Mouse (Mus musculus): ENCODE results near the gene Lman1l.

The Lman1l gene

DNA sequence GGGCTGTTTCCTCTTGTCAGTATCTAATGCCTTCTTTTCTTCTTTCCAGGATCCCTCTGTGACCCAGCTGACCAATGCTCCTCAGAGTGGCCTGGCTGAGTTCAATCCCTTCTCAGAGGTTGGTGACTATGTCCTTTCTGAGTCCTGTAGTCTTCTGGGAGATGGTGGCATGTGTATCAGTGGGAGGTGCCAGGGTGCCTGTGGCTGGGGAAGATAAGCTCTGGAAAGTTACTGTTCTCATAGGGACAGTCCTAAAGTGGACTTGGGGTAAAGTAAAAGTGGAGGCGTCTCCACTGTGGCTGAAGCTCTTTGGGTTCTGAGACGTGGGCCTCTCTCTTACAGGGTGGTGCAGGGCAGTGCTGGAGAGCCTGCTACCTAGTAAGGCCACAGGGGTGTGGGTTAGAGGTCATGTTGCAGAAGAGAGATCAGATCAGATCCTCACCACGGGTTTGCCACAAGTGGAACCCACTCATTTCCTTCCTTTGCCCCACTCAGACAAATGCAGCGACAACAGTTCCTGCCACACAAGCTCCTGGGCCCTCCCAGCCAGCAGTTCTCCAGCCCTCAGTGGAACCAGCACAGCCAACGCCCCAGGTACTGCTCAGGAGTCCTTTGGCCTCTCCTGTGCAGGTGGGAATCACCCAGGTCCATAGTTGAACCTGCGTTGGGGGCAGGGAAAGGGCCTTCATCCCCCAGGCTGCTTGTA lies 43.3 kb downstream of the Lman1l start:
- no peak for DNase-seq (ENCODE audit: low spot score in 2 of 2)

DNA sequence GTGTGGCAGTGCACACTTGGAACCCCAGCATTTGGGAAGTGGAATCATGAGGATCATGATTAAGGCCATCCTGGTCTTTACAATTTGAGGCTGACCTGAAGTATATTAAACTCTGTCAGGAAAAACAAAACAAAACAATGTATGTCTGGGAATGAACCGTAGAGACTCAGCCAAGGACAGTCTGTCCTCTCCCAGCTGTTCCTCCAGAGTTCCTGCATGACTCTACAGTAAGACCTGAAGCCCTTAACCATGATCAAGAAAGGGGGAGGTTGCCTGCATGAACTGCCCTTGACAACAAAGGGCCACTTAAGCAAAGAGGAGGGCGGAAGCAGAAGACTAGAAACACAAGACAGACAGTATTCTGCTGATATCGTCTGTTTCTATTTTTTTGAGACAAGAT lies 45.0 kb downstream of the Lman1l start:
- DNase-seq (ENCODE audit: low spot score in 2 of 2): no peak

DNA sequence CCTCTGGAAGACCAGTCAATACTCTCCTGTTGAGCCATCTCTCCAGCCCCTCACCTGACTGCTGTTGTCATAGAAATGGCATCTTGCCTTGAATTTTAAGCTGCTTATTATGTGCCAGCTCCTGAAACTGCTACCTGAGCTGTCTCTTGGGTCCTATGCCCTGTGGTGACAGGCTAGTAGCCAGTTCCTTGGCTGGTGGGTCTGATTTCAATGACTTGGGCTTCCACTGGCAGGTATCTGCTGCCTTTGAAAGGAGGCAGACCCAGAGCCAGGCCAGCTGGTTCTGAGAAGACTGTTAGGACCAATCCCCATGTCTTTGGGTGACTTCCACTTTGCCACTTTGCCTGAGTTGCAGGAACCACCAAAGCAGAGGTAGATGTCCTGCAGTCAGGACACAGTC lies 46.2 kb downstream of the Lman1l start:
- DNase-seq (ENCODE audit: low spot score in 2 of 2): no peak

DNA sequence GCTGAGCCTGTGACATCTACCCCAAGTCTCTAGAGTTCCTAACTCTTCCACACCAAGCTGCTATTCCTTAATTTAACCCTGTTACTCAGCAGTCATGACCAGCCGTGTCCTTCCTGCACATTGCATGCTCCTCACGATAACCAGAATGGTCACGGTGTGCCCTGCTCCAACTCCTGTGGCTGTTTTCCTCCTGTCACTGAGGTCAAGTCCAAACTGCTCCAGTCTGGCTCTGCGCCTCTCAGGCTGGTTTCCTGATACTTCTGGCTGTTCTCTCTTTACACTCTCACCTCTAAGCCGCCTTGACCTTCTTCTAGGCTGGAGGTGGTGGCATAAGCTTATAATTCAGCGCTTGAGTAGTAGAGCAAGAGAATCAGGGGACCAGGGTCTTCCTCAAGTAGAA lies 52.1 kb downstream of the Lman1l start:
- no peak for DNase-seq (ENCODE audit: low spot score in 2 of 2)

DNA sequence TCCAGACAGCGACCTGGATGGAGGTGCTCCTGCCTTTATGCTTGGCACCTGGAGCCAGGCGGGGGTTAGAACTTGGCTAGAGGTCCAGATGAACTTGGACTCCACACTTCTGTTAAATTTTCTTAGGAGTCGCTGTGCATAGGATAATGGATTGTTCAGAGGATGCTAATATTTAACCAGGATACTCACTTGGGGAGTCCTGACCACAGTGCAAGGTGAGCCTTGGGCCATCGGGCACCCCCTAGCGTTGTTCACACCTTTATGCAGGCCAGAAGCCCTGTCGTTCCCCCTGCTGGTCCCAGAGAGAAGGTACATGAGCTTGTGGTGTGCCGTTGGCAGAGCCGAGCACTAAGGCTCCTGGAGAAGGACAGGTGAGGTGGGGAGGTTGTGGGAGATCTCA lies 53.7 kb downstream of the Lman1l start:
- no peak for DNase-seq (ENCODE audit: low spot score in 2 of 2)

DNA sequence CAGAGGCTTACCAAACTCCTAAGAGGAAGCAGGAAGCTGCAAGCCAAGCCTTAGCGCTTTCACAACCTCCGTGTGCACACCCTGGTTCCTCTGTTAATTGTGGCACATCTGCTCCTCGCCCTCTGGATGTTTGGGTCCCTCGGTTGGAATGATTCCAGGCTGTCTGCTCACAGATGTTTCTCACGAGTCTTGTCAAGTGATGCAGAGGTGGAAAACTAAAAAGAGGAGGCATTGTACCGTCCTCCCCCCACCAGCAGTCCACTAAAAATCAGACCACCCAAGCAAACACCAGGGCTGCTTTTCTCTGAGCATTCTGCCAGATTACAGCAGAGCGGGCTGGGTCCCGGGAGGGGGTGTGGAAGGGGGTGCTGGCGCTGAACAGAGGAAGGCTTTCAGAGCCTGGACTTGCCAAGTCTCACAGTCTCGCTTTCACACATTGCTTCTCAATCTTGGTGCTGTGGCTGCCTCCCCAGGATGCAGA lies 54.8 kb downstream of the Lman1l start:
- peak; percentile 67 to 84 for DNase-seq (ENCODE audit: low spot score in 2 of 2)

DNA sequence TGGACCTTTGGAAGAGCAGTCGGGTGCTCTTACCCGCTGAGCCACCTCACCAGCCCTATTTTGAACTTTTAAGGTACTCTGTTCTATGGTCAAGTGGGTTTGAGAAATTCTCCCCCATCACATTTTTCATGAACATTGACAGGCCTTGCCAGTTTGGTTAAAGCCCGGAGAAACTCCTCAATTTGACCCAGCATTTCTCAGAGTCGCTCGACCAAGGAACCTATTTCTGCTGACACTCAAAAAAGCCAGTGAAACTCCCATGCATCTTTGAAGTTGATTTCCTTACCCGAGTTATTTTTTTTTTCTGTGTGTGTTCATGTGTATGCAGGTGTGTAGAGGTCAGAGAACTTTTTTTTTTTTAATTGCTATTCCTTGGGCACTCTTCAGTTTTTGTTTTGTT lies 56.0 kb downstream of the Lman1l start:
- no peak for DNase-seq (ENCODE audit: low spot score in 2 of 2)

DNA sequence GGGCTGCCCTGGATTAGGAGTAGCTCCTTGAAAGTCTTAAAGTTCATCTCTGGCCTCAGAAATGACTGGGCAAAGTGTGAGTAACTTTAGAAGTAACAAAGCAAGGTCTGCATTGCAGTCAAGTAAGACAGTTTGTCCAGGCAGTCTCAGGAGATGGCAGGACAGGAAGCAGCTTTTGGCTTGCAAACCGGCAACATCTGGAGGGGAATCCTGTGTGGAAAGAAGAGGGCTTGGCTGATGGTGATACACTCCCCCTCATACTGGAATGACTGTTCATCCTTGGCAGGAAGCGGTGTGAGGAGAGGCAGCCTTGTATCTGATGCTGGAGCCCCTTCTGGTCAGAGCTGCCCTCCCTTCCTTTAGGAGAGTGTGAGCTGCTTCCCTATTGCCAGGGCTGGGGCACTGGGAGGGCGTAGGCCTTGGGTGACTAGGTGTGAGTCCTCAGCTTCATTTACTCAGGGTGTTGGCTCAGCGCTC lies 57.6 kb downstream of the Lman1l start:
- no peak for DNase-seq (ENCODE audit: low spot score in 2 of 2)

DNA sequence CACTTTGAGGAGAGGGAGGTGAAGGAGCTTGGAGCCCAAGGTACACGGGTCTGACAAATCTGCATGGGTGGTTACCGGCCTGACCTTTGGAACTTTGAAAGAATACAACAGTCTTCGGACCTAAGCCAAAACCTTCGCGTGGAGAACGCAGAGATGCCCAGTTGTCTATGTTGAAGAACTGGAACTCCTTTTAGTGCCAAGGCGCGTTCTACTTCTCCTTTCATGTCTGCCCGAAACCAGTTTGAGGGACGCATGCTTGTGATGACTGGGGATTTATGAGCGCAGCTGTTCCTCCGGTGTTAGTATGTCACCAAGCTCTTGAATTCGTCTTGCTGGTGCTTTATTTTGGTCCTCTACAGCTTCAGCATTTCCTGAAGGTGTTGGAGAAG lies 58.9 kb downstream of the Lman1l start:
- DNase-seq (ENCODE audit: low spot score in 2 of 2): no peak

DNA sequence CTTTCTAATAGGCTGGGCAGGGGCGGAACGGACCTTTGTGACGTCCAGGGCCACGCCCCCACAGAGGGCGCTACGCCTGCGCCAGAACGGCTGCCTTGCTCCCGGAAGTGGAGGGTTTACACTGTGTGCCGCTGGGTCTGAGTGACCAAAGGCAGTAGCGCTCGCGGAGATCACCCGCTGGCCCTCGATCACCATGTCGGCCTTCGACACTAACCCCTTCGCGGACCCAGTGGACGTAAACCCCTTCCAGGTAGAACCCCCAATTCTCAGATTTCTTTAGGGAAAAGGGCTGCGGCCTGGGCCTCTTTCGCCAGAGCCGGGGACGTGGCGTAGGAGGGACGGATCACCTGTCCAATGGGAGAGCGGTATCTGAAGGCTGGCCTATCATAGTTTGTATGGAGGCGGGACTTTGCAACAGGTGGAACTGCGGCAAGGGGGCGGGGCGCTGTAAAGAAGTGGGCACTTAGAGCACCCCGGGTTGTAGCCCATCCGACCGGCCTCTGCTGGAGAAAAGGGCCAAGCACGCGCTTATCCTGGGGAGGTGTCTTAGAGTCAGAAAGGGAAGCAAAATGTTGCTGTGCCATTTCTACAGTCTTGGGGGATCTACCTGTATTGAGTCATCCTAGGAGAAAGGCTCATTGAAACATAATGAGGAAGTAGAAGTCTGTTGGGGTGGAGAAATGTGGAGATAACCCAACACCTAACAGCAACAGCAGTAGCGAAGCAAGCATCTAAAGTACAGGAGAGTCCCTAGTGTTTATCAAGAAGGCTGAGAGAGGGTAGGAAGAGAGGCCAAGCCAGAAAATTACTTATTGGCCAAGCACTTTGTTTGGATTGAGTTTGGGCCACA lies 59.5 kb downstream of the Lman1l start, which contains the start of gene Scamp2:
Scamp2 (plus strand) TSS at position 83 of the 850 bp plus-strand sequence.
- peak; percentile 86 to 92 for DNase-seq (ENCODE audit: low spot score in 2 of 2)

DNA sequence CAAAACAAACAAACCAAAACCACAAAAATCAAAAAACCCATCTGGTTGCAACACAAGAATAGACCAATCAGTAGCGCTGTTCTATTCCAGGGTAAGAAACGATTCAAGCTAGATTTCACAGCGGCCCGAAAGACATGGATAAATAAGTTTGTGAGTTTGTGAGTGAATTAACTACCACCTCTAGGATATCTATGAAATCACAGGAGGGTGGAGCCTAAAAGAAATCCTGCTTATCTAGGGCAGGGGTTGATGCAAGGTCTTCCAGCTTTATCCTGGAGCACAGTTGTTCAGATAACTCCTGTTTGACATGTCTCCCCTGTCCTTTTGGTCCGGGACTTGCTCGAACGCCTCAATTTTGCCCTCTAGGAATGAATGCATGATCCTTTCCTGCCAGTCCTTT lies 60.3 kb downstream of the Lman1l start:
- no peak for DNase-seq (ENCODE audit: low spot score in 2 of 2)

DNA sequence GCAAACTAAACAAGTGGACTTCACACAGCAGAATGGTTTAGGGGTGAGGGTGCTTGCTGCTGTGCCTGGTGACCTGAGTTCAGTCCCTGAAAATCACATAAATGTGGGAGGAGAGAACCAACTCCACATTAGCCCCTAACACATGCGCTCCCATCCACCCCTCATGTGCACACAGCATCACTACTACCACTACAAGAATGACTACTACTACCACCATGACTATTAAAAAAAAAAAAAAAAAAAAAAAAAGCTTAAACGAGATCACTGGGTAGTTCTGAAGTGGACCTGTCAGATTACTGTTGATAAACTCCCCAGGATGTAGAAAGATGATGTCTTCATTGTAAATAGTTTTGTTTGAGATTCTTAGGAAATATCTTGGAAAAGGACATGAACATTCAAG lies 61.0 kb downstream of the Lman1l start:
- DNase-seq (ENCODE audit: low spot score in 2 of 2): no peak

DNA sequence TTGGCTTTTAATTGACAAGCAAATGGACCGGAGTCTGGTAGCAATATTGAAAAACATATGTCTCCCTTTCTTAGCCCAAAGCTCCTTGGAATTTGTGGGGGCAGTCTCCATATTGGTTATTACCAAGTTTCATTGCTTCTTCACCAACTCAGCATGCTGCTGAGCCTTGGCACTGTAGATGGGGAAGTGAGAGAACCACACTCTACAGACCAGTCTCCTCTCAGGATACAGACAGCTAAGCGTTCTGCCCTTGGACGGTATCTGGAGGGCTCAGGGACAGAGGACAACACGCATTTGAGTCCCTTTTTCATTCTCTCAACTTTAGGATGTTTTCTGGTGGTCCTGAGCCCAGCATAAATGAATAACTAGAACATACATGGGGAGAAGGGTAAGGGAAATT lies 61.9 kb downstream of the Lman1l start:
- DNase-seq (ENCODE audit: low spot score in 2 of 2): no peak

DNA sequence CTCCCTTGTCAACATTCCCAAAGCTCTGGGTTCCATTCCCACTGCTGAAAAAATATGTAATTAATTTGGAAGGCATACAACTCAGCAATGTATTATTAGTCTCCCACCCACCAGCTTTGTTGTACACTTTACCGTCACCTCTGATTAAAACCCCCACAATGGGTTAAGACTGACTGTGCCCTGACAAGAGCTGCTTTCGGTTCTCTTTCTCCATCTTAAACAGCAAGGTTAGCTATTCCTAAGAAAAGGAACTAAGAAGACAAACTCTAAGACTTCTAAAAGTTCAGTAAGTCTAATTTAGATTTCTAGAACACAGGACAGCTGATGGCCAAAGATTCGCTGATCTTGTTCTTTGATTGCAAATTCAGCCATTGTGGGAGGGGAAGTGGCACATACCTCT lies 63.4 kb downstream of the Lman1l start:
- DNase-seq (ENCODE audit: low spot score in 2 of 2): no peak
